Mouse (Mus musculus): Measurements from ENCODE around the gene AU021092. TPM values are rescaled to one million over a fixed set of nuclear protein-coding genes. Genes with fewer than 3 reads are reported as not detected.

Gene AU021092
- polyA plus RNA-seq, 1 experiment from 2014 or later: 1.0 TPM

DNA sequence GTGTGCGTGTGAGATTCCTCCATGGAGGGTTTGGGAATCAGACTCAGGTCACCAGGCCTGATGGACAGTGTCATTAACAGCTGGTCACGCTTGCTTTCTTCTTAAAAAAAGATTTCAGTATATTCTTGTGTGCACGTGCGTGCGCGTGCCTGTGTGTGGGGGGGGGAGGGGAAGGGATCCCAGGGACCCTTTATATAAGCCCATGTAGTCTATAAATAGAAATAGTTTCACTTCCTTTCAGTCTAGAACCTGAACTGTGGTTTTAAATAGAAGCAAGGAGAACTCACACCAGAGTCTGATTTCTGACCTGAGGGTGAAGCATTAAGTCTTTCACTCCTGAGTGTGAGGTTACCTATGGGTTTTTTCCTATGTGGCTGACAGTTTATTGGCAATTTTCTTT is 57.8 kb downstream of the AU021092 start:
- DNase-seq (ENCODE audit: extremely low spot score, low spot score): no peak
- no peak overlapping the region for H3K4me3 ChIP-seq
- H3K27ac ChIP-seq: no peak overlapping the region
- 94% methylated on average over 6 of the region's 6 CpGs for WGBS
- H3K4me1 ChIP-seq: no peaks in the 10 kb centered on the region
- H3K36me3 ChIP-seq (replicated peaks): no peaks in the 10 kb centered on the region
- H3K9me3 ChIP-seq: no peaks in the 10 kb centered on the region
- no peaks in the 10 kb centered on the region for H3K27me3 ChIP-seq (ENCODE audit: poor library complexity, severe bottlenecking)

Small RNA genes lying within 50 kb of the gene (microRNA-seq; reads per million reads assigned to microRNA genes)
- not detected for gene Gm23689
- not detected for gene Gm26095
- not detected for gene Mir6364

Other genes with a start within 250 kb of the AU021092 start
- gene Sept12, start 224.4 kb downstream of the AU021092 start, polyA plus RNA-seq (2016; fragmentation: Nextera tagmentation; extraction: Ambion mirVana): not detected in 2 replicates
- 1.7 and 2.5 TPM in 2 replicates for gene Smim22, start 215.0 kb downstream of the AU021092 start, polyA plus RNA-seq (2016; fragmentation: Nextera tagmentation; extraction: Ambion mirVana)
- gene Rogdi, start 208.7 kb downstream of the AU021092 start, polyA plus RNA-seq (2016; fragmentation: Nextera tagmentation; extraction: Ambion mirVana): 60.1 and 61.8 TPM in 2 replicates
- 216 and 223 TPM in 2 replicates for gene Glyr1, start 172.4 kb downstream of the AU021092 start, polyA plus RNA-seq (2016; fragmentation: Nextera tagmentation; extraction: Ambion mirVana)
- 16.1 and 17.1 TPM in 2 replicates for gene Ubn1, start 172.2 kb downstream of the AU021092 start, polyA plus RNA-seq (2016; fragmentation: Nextera tagmentation; extraction: Ambion mirVana)
- gene Ppl, start 89.9 kb downstream of the AU021092 start, polyA plus RNA-seq (2016; fragmentation: Nextera tagmentation; extraction: Ambion mirVana): 0.81 and 0.95 TPM in 2 replicates
- 0.09 and 0.14 TPM in 2 replicates for gene Sec14l5, start 75.2 kb downstream of the AU021092 start, polyA plus RNA-seq (2016; fragmentation: Nextera tagmentation; extraction: Ambion mirVana)
- 15.8 and 17.8 TPM in 2 replicates for gene Nagpa, start 18.3 kb downstream of the AU021092 start, polyA plus RNA-seq (2016; fragmentation: Nextera tagmentation; extraction: Ambion mirVana)
- 24.7 and 26.5 TPM in 2 replicates for gene Alg1, start 11.3 kb upstream of the AU021092 start, polyA plus RNA-seq (2016; fragmentation: Nextera tagmentation; extraction: Ambion mirVana)
- gene Eef2kmt, start 33.7 kb upstream of the AU021092 start, polyA plus RNA-seq (2016; fragmentation: Nextera tagmentation; extraction: Ambion mirVana): 21.5 and 22.0 TPM in 2 replicates

All from forebrain, embryonic 10.5 days (tissue).